Mouse (Mus musculus): ENCODE measurements around the gene Thoc6.

Thoc6 gene

GRCm38 (mm10) chr17:23673424-23674073, at the start of gene Thoc6, which contains the start of gene Hcfc1r1:
Gene Thoc6, minus strand, starts transcription at chr17:23673882.
Gene Hcfc1r1, plus strand, starts transcription at chr17:23673596.
- DNase-seq (ENCODE audit: low spot score in 2 of 2), result peak; percentile 88 to 94

GRCm38 (mm10) chr17:23722376-23723125, 48.9 kb upstream of the Thoc6 start, which contains the start of gene 1520401A03Rik:
Gene 1520401A03Rik, minus strand, starts transcription at chr17:23722783.
- no peak for DNase-seq (ENCODE audit: low spot score in 2 of 2)

GRCm38 (mm10) chr17:23721886-23722285, 48.2 kb upstream of the Thoc6 start:
- DNase-seq (ENCODE audit: low spot score in 2 of 2), result no peak

GRCm38 (mm10) chr17:23719455-23719854, 45.8 kb upstream of the Thoc6 start:
- DNase-seq (ENCODE audit: low spot score in 2 of 2), result no peak

GRCm38 (mm10) chr17:23717003-23717402, 43.3 kb upstream of the Thoc6 start:
- no peak for DNase-seq (ENCODE audit: low spot score in 2 of 2)

- peak; percentile 53 to 69 for DNase-seq (ENCODE audit: low spot score in 2 of 2)
Measured at GRCm38 (mm10) chr17:23706212-23706611, 32.5 kb upstream of the Thoc6 start.

- no peak for DNase-seq (ENCODE audit: low spot score in 2 of 2)
Measured at GRCm38 (mm10) chr17:23705525-23706104, 31.9 kb upstream of the Thoc6 start.

- no peak for DNase-seq (ENCODE audit: low spot score in 2 of 2)
Measured at GRCm38 (mm10) chr17:23704741-23705140, 31.1 kb upstream of the Thoc6 start.

GRCm38 (mm10) chr17:23703301-23703700, 29.6 kb upstream of the Thoc6 start:
- DNase-seq (ENCODE audit: low spot score in 2 of 2), result no peak

- peak; percentile 71 to 83 for DNase-seq (ENCODE audit: low spot score in 2 of 2)
Measured at GRCm38 (mm10) chr17:23700079-23700478, 26.4 kb upstream of the Thoc6 start.

GRCm38 (mm10) chr17:23699131-23700077, 25.7 kb upstream of the Thoc6 start:
- peak in 1 of 2 experiments; percentile 36 for DNase-seq (ENCODE audit: low spot score in 2 of 2)

GRCm38 (mm10) chr17:23695801-23696200, 22.1 kb upstream of the Thoc6 start:
- DNase-seq (ENCODE audit: low spot score in 2 of 2), result no peak

- no peak for DNase-seq (ENCODE audit: low spot score in 2 of 2)
Measured at GRCm38 (mm10) chr17:23694491-23694890, 20.8 kb upstream of the Thoc6 start.

- no peak for DNase-seq (ENCODE audit: low spot score in 2 of 2)
Measured at GRCm38 (mm10) chr17:23683856-23684672, 10.4 kb upstream of the Thoc6 start, which contains the start of gene Cldn9. Gene Cldn9, minus strand, starts transcription at chr17:23684026.

GRCm38 (mm10) chr17:23683226-23683625, 9.5 kb upstream of the Thoc6 start:
- no peak for DNase-seq (ENCODE audit: low spot score in 2 of 2)

- DNase-seq (ENCODE audit: low spot score in 2 of 2), result no peak
Measured at GRCm38 (mm10) chr17:23682530-23682929, 8.8 kb upstream of the Thoc6 start.

GRCm38 (mm10) chr17:23682092-23682491, 8.4 kb upstream of the Thoc6 start:
- no peak for DNase-seq (ENCODE audit: low spot score in 2 of 2)

- DNase-seq (ENCODE audit: low spot score in 2 of 2), result no peak
Measured at GRCm38 (mm10) chr17:23681086-23681485, 7.4 kb upstream of the Thoc6 start.

GRCm38 (mm10) chr17:23680336-23680735, 6.7 kb upstream of the Thoc6 start:
- DNase-seq (ENCODE audit: low spot score in 2 of 2), result no peak

GRCm38 (mm10) chr17:23679127-23679835, 5.6 kb upstream of the Thoc6 start, which contains the start of gene Cldn6:
Gene Cldn6, plus strand, starts transcription at chr17:23679249.
- no peak for DNase-seq (ENCODE audit: low spot score in 2 of 2)
